Mouse (Mus musculus): ENCODE results near the gene Aloxe3.

DNA sequence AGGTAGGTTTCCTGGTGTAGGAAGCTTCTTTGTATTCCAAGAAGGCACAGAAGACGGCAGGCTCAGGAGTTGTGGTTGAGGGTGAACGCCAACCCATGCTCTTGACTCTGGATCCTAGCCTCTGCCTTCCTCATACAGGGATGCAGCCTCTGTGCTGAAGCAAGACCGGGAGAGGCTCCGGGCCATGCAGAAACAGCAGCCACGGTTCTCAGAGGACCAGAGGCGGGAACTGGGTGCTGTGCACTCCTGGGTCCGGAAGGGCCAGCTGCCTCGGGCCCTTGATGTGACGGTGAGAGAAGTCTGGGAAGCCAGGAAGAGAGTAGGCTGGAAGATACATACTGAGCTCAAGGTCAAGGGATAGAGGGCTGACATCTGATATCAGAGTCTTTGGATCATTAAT, 17.5 kb upstream of the Aloxe3 start:
- TF ChIP-seq CTCF (IDR thresholded peaks at IDR 0.05; ENCODE audit: low read depth, low read length): no peak
- TF ChIP-seq POLR2A (IDR thresholded peaks at IDR 0.05; ENCODE audit: borderline replicate concordance, low read depth, low read length): no peak
